Mouse (Mus musculus): Measurements from ENCODE around the gene Kifc5b. TPM values are rescaled to one million over a fixed set of nuclear protein-coding genes. Genes with fewer than 3 reads are reported as not detected.
A peak's percentile ranks its signal among the peaks of the same experiment; 100 is the strongest.
"Not testable (repeated sequence)": the region's sequence is repeated elsewhere in the genome, so short reads cannot be mapped to it uniquely, and the experiment has no call there.

Gene Kifc5b
- polyA plus RNA-seq, 1 experiment from 2014 or later = 5.2 TPM

- DNase-seq (ENCODE audit: low spot score) (no peak), ATAC-seq (replicated peaks; ENCODE audit: low FRiP score, low TSS enrichment, low read depth) (no peak)
- no peaks in the 10 kb centered on the region for H3K27me3 ChIP-seq (replicated peaks; ENCODE audit: control insufficient read depth, insufficient read depth, low read length)
- no peaks in the 10 kb centered on the region for H3K4me1 ChIP-seq (replicated peaks; ENCODE audit: control insufficient read depth, insufficient read depth, low read length)
- no peak overlapping the region for H3K27ac ChIP-seq (ENCODE audit: low read depth)
- H3K9me3 ChIP-seq (ENCODE audit: control insufficient read depth, low read length) = 0 out of 2 replicates have a peak, but pooled peaks cover 3% of the 10 kb centered on the region
- no peak overlapping the region for H3K4me3 ChIP-seq (ENCODE audit: low read depth, low read length)
- H3K4me2 ChIP-seq (ENCODE audit: low read length) = no peak overlapping the region
- H3K9ac ChIP-seq (ENCODE audit: low read length) = no peak overlapping the region
- 85% methylated on average over 6 of the region's 6 CpGs for WGBS
- no peaks in the 10 kb centered on the region for H3K36me3 ChIP-seq (ENCODE audit: control insufficient read depth, insufficient read depth, low read length)
Observed at GRCm38 (mm10) chr17:26900916-26901315, 16.0 kb upstream of the Kifc5b start.

GRCm38 (mm10) chr17:26904320-26904719 is 12.6 kb upstream of the Kifc5b start:
- Histone ChIP-seq H3K4me3 (ENCODE audit: low read depth, low read length) (no peak overlapping the region), H3K4me2 (ENCODE audit: low read length) (no peak overlapping the region), H3K4me1 (replicated peaks; ENCODE audit: control insufficient read depth, insufficient read depth, low read length) (no peaks in the 10 kb centered on the region), H3K9ac (ENCODE audit: low read length) (no peak overlapping the region), H3K9me3 (ENCODE audit: control insufficient read depth, low read length) (0 out of 2 replicates have a peak, but pooled peaks cover 3% of the 10 kb centered on the region), H3K27me3 (replicated peaks; ENCODE audit: control insufficient read depth, insufficient read depth, low read length) (no peaks in the 10 kb centered on the region), H3K36me3 (ENCODE audit: control insufficient read depth, insufficient read depth, low read length) (no peaks in the 10 kb centered on the region), H3K27ac (ENCODE audit: low read depth) (no peak overlapping the region)
- ATAC-seq (replicated peaks; ENCODE audit: low FRiP score, low TSS enrichment, low read depth) (no peak), DNase-seq (ENCODE audit: low spot score) (no peak)
- 58% methylated on average over 5 of the region's 5 CpGs for WGBS

- not testable (repeated sequence) for H3K9me3 ChIP-seq (ENCODE audit: control insufficient read depth, low read length); H3K4me1 ChIP-seq (replicated peaks; ENCODE audit: control insufficient read depth, insufficient read depth, low read length)
Observed at GRCm38 (mm10) chr17:26907506-26907905, 9.4 kb upstream of the Kifc5b start.

GRCm38 (mm10) chr17:26915248-26915647 is 1.6 kb upstream of the Kifc5b start:
- no peak overlapping the region for H3K4me2 ChIP-seq (ENCODE audit: low read length)
- no peaks in the 10 kb centered on the region for H3K9me3 ChIP-seq (ENCODE audit: control insufficient read depth, low read length)
- whole genome bisulfite sequencing = 46% methylated on average over 1 of the region's 1 CpGs
- H3K36me3 ChIP-seq (ENCODE audit: control insufficient read depth, insufficient read depth, low read length) = no peaks in the 10 kb centered on the region
- H3K4me1 ChIP-seq (replicated peaks; ENCODE audit: control insufficient read depth, insufficient read depth, low read length) = 0 out of 2 replicates have a peak, but pooled peaks cover 4% of the 10 kb centered on the region
- no peaks in the 10 kb centered on the region for H3K27me3 ChIP-seq (replicated peaks; ENCODE audit: control insufficient read depth, insufficient read depth, low read length)
- H3K4me3 ChIP-seq (ENCODE audit: low read depth, low read length) = no peak overlapping the region
- no peak overlapping the region for H3K9ac ChIP-seq (ENCODE audit: low read length)
- H3K27ac ChIP-seq (ENCODE audit: low read depth) = no peak overlapping the region
- DNase-seq (ENCODE audit: low spot score) = no peak
- no peak for ATAC-seq (replicated peaks; ENCODE audit: low FRiP score, low TSS enrichment, low read depth)

More at GRCm38 (mm10) chr17:26907506-26907905, 9.4 kb upstream of the Kifc5b start:
- not testable (repeated sequence) for DNase-seq (ENCODE audit: low spot score); H3K4me2 ChIP-seq (ENCODE audit: low read length); H3K9ac ChIP-seq (ENCODE audit: low read length); H3K4me3 ChIP-seq (ENCODE audit: low read depth, low read length); H3K27ac ChIP-seq (ENCODE audit: low read depth); ATAC-seq (replicated peaks; ENCODE audit: low FRiP score, low TSS enrichment, low read depth); H3K36me3 ChIP-seq (ENCODE audit: control insufficient read depth, insufficient read depth, low read length); H3K27me3 ChIP-seq (replicated peaks; ENCODE audit: control insufficient read depth, insufficient read depth, low read length)
- WGBS = 92% methylated on average over 14 of the region's 15 CpGs

- not testable (repeated sequence) for H3K4me1 ChIP-seq (replicated peaks; ENCODE audit: control insufficient read depth, insufficient read depth, low read length); H3K27me3 ChIP-seq (replicated peaks; ENCODE audit: control insufficient read depth, insufficient read depth, low read length); ATAC-seq (replicated peaks; ENCODE audit: low FRiP score, low TSS enrichment, low read depth); H3K27ac ChIP-seq (ENCODE audit: low read depth); H3K9me3 ChIP-seq (ENCODE audit: control insufficient read depth, low read length); DNase-seq (ENCODE audit: low spot score)
- WGBS = under 1% methylated on average over 12 of the region's 12 CpGs
- peak overlapping the region; percentile 61 for H3K9ac ChIP-seq (ENCODE audit: low read length)
- H3K36me3 ChIP-seq (ENCODE audit: control insufficient read depth, insufficient read depth, low read length) = peaks cover 12% of the 10 kb centered on the region
- peak overlapping the region; percentile 59 for H3K4me3 ChIP-seq (ENCODE audit: low read depth, low read length)
- H3K4me2 ChIP-seq (ENCODE audit: low read length) = peak overlapping the region; percentile 62
Observed at GRCm38 (mm10) chr17:26917560-26917959, 669 bp downstream of the Kifc5b start.

GRCm38 (mm10) chr17:26918343-26918742 is 1.5 kb downstream of the Kifc5b start:
- H3K27ac ChIP-seq (ENCODE audit: low read depth) = no peak overlapping the region
- H3K36me3 ChIP-seq (ENCODE audit: control insufficient read depth, insufficient read depth, low read length) = peaks cover 12% of the 10 kb centered on the region
- no peaks in the 10 kb centered on the region for H3K9me3 ChIP-seq (ENCODE audit: control insufficient read depth, low read length)
- DNase-seq (ENCODE audit: low spot score) = no peak
- H3K9ac ChIP-seq (ENCODE audit: low read length) = no peak overlapping the region
- H3K4me2 ChIP-seq (ENCODE audit: low read length) = peak overlapping the region; percentile 62
- WGBS = 59% methylated on average over 2 of the region's 2 CpGs
- ATAC-seq (replicated peaks; ENCODE audit: low FRiP score, low TSS enrichment, low read depth) = no peak
- H3K4me1 ChIP-seq (replicated peaks; ENCODE audit: control insufficient read depth, insufficient read depth, low read length) = 0 out of 2 replicates have a peak, but pooled peaks cover 4% of the 10 kb centered on the region
- no peak overlapping the region for H3K4me3 ChIP-seq (ENCODE audit: low read depth, low read length)
- H3K27me3 ChIP-seq (replicated peaks; ENCODE audit: control insufficient read depth, insufficient read depth, low read length) = no peaks in the 10 kb centered on the region

GRCm38 (mm10) chr17:26919516-26919915 is 2.6 kb downstream of the Kifc5b start:
- not testable (repeated sequence) for H3K9me3 ChIP-seq (ENCODE audit: control insufficient read depth, low read length); ATAC-seq (replicated peaks; ENCODE audit: low FRiP score, low TSS enrichment, low read depth); H3K4me2 ChIP-seq (ENCODE audit: low read length); DNase-seq (ENCODE audit: low spot score); H3K4me1 ChIP-seq (replicated peaks; ENCODE audit: control insufficient read depth, insufficient read depth, low read length); H3K4me3 ChIP-seq (ENCODE audit: low read depth, low read length); H3K9ac ChIP-seq (ENCODE audit: low read length); H3K27me3 ChIP-seq (replicated peaks; ENCODE audit: control insufficient read depth, insufficient read depth, low read length); H3K27ac ChIP-seq (ENCODE audit: low read depth)
- WGBS = 54% methylated on average over 2 of the region's 2 CpGs
- peaks cover 12% of the 10 kb centered on the region for H3K36me3 ChIP-seq (ENCODE audit: control insufficient read depth, insufficient read depth, low read length)

- not testable (repeated sequence) for H3K4me1 ChIP-seq (replicated peaks; ENCODE audit: control insufficient read depth, insufficient read depth, low read length); H3K27ac ChIP-seq (ENCODE audit: low read depth); H3K27me3 ChIP-seq (replicated peaks; ENCODE audit: control insufficient read depth, insufficient read depth, low read length); H3K9ac ChIP-seq (ENCODE audit: low read length); H3K9me3 ChIP-seq (ENCODE audit: control insufficient read depth, low read length); DNase-seq (ENCODE audit: low spot score); H3K4me2 ChIP-seq (ENCODE audit: low read length); ATAC-seq (replicated peaks; ENCODE audit: low FRiP score, low TSS enrichment, low read depth); H3K4me3 ChIP-seq (ENCODE audit: low read depth, low read length)
- 86% methylated on average over 5 of the region's 6 CpGs for WGBS
- peaks cover 34% of the 10 kb centered on the region for H3K36me3 ChIP-seq (ENCODE audit: control insufficient read depth, insufficient read depth, low read length)
Observed at GRCm38 (mm10) chr17:26922368-26922767, 5.5 kb downstream of the Kifc5b start.

GRCm38 (mm10) chr17:26925414-26925813 is 8.5 kb downstream of the Kifc5b start:
- H3K27me3 ChIP-seq (replicated peaks; ENCODE audit: control insufficient read depth, insufficient read depth, low read length); H3K27ac ChIP-seq (ENCODE audit: low read depth); H3K9ac ChIP-seq (ENCODE audit: low read length); H3K4me3 ChIP-seq (ENCODE audit: low read depth, low read length); H3K4me1 ChIP-seq (replicated peaks; ENCODE audit: control insufficient read depth, insufficient read depth, low read length); DNase-seq (ENCODE audit: low spot score); H3K9me3 ChIP-seq (ENCODE audit: control insufficient read depth, low read length); H3K4me2 ChIP-seq (ENCODE audit: low read length); ATAC-seq (replicated peaks; ENCODE audit: low FRiP score, low TSS enrichment, low read depth): not testable (repeated sequence)
- H3K36me3 ChIP-seq (ENCODE audit: control insufficient read depth, insufficient read depth, low read length) = peaks cover 58% of the 10 kb centered on the region
- WGBS = 94% methylated on average over 9 of the region's 9 CpGs

All from intestine, embryonic 14.5 days (tissue).